Mouse (Mus musculus): ENCODE results near the gene Tmem255b. TPM values are rescaled to one million over a fixed set of nuclear protein-coding genes. Genes with fewer than 3 reads are reported as not detected.

The Tmem255b gene
- polyA plus RNA-seq, 1 experiment from 2014 or later: 0.77 TPM

Other genes with a start within 250 kb of the Tmem255b start
- 10.2 and 10.9 TPM in 2 replicates for gene Grtp1, start 234.6 kb upstream of the Tmem255b start, polyA plus RNA-seq (2015; fragmentation: Nextera tagmentation; extraction: Ambion mirVana)
- 5.0 and 17.3 TPM in 2 replicates for gene Adprhl1, start 181.0 kb upstream of the Tmem255b start, polyA plus RNA-seq (2015; fragmentation: Nextera tagmentation; extraction: Ambion mirVana)
- gene Dcun1d2, start 147.1 kb upstream of the Tmem255b start, polyA plus RNA-seq (2015; fragmentation: Nextera tagmentation; extraction: Ambion mirVana): 29.7 and 32.0 TPM in 2 replicates
- gene Tmco3, start 147.0 kb upstream of the Tmem255b start, polyA plus RNA-seq (2015; fragmentation: Nextera tagmentation; extraction: Ambion mirVana): 44.4 and 47.7 TPM in 2 replicates
- 143 and 160 TPM in 2 replicates for gene Tfdp1, start 96.4 kb upstream of the Tmem255b start, polyA plus RNA-seq (2015; fragmentation: Nextera tagmentation; extraction: Ambion mirVana)
- not detected in 2 replicates for gene Atp4b, start 38.4 kb upstream of the Tmem255b start, polyA plus RNA-seq (2015; fragmentation: Nextera tagmentation; extraction: Ambion mirVana)
- not detected in 2 replicates for gene Grk1, start 30.1 kb upstream of the Tmem255b start, polyA plus RNA-seq (2015; fragmentation: Nextera tagmentation; extraction: Ambion mirVana)
- 69.4 and 96.7 TPM in 2 replicates for gene Gas6, start 59.3 kb downstream of the Tmem255b start, polyA plus RNA-seq (2015; fragmentation: Nextera tagmentation; extraction: Ambion mirVana)
- not detected in 2 replicates for gene 1700029H14Rik, start 127.3 kb downstream of the Tmem255b start, polyA plus RNA-seq (2015; fragmentation: Nextera tagmentation; extraction: Ambion mirVana)
- 32.3 and 35.5 TPM in 2 replicates for gene Rasa3, start 242.4 kb downstream of the Tmem255b start, polyA plus RNA-seq (2015; fragmentation: Nextera tagmentation; extraction: Ambion mirVana)